Mouse (Mus musculus) heart, postnatal 0 days (tissue): ENCODE results near the gene Aebp1.

Experiments
- CTCF ChIP-seq: IDR thresholded peaks from 2 replicates; pipeline ENCODE4 v1.5.1; 2016; ENCODE audit warnings: antibody characterized with exemption, control low read depth, low read depth
- EP300 ChIP-seq: IDR thresholded peaks from 2 replicates; pipeline ENCODE4 v1.6.1; 2016; ENCODE audit warnings: antibody characterized with exemption, low read depth

GRCm38 (mm10) chr11:5837251-5838246 lies 24.2 kb upstream of the Aebp1 start, which contains the start of gene Polm:
- TF ChIP-seq EP300 (no peak), CTCF (peak; percentile 81)
